Mouse (Mus musculus): ENCODE results near the gene Dok5. TPM values are rescaled to one million over a fixed set of nuclear protein-coding genes. Genes with fewer than 3 reads are reported as not detected.

The Dok5 gene
- total and polyA plus RNA-seq, 3 experiments: not detected

DNA sequence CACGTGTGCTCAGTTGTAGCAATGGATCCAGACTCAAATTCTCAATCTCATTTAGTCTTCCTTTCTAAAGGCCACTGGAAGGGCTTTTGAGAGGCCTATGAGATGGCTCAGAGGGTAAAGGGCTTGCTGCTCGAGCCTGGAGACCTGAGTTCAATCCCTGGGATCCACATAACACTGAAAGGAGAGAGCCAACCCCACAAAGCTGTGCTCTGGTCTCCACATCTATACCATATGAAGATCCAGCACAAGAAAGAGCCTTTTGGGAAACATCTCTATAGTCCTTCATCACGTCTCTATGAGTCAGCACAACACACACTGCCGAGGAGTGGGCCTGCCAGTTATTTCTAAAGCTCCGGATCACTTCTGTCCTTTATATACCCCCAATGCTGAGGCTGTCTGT lies 5.8 kb upstream of the Dok5 start:
- Histone ChIP-seq H3K79me2 (ENCODE audit: control insufficient read depth, insufficient read depth, low read length, poor library complexity) (no peaks in the 10 kb centered on the region), H3K9me3 (replicated peaks; ENCODE audit: insufficient read depth, low read length) (no peaks in the 10 kb centered on the region), H3K9ac (ENCODE audit: control insufficient read depth, low read depth, low read length, poor library complexity, severe bottlenecking) (no peak overlapping the region), H3K4me3 (ENCODE audit: control insufficient read depth in 1 of 2, insufficient read depth in 1 of 2, low read depth in 2 of 2, low read length in 2 of 2) (no peak overlapping the region), H3K27ac (ENCODE audit: control insufficient read depth, low read depth, low read length) (no peak overlapping the region), H3K36me3 (ENCODE audit: control insufficient read depth in 1 of 2, insufficient read depth in 2 of 2, low read length in 2 of 2) (no peaks in the 10 kb centered on the region), H3K4me1 (ENCODE audit: control insufficient read depth in 1 of 2, insufficient read depth in 2 of 2, low read length in 2 of 2) (no peaks in the 10 kb centered on the region), H3K27me3 (ENCODE audit: control insufficient read depth in 1 of 2, insufficient read depth in 2 of 2, low read length in 2 of 2) (no peaks in the 10 kb centered on the region)
- TF ChIP-seq CHD1 (IDR thresholded peaks at IDR 0.05; ENCODE audit: low read depth, low read length): no peak
- TF ChIP-seq TBP (IDR thresholded peaks at IDR 0.05; ENCODE audit: low read depth, low read length): no peak
- TF ChIP-seq MYC (IDR thresholded peaks at IDR 0.05; ENCODE audit: low read depth, low read length): no peak
- no peak for TF ChIP-seq RCOR1 (IDR thresholded peaks at IDR 0.05; ENCODE audit: low read depth, low read length)
- no peak for TF ChIP-seq TCF12 (IDR thresholded peaks at IDR 0.05; ENCODE audit: low read depth, low read length)
- TF ChIP-seq MAX (IDR thresholded peaks at IDR 0.05; ENCODE audit: low read length): no peak
- TF ChIP-seq CTCF (IDR thresholded peaks at IDR 0.05 in 2 of 3, conservative IDR thresholded peaks at IDR 0.05 in 1 of 3; ENCODE audit: control insufficient read depth in 1 of 3, insufficient read depth in 1 of 3, low read depth in 2 of 3, low read length in 3 of 3, poor library complexity in 1 of 3, severe bottlenecking in 1 of 3): no peak
- TF ChIP-seq ZMIZ1 (IDR thresholded peaks at IDR 0.05; ENCODE audit: low read depth, low read length): no peak
- TF ChIP-seq MXI1 (IDR thresholded peaks at IDR 0.05; ENCODE audit: low read depth, low read length): no peak
- no peak for TF ChIP-seq USF1 (IDR thresholded peaks at IDR 0.05; ENCODE audit: low read depth, low read length)
- no peak for TF ChIP-seq NRF1 (IDR thresholded peaks at IDR 0.05; ENCODE audit: insufficient read depth, low read depth, low read length, poor library complexity, severe bottlenecking)
- TF ChIP-seq E2F4 (IDR thresholded peaks at IDR 0.05; ENCODE audit: borderline replicate concordance, low read depth, low read length): no peak
- TF ChIP-seq CHD2 (IDR thresholded peaks at IDR 0.05; ENCODE audit: low read length): no peak
- no peak for TF ChIP-seq POLR2AphosphoS2 (IDR thresholded peaks at IDR 0.05; ENCODE audit: low read length)
- no peak for TF ChIP-seq ZNF384 (IDR thresholded peaks at IDR 0.05; ENCODE audit: low read depth, low read length)
- no peak for DNase-seq (ENCODE audit: low read depth, low spot score)

DNA sequence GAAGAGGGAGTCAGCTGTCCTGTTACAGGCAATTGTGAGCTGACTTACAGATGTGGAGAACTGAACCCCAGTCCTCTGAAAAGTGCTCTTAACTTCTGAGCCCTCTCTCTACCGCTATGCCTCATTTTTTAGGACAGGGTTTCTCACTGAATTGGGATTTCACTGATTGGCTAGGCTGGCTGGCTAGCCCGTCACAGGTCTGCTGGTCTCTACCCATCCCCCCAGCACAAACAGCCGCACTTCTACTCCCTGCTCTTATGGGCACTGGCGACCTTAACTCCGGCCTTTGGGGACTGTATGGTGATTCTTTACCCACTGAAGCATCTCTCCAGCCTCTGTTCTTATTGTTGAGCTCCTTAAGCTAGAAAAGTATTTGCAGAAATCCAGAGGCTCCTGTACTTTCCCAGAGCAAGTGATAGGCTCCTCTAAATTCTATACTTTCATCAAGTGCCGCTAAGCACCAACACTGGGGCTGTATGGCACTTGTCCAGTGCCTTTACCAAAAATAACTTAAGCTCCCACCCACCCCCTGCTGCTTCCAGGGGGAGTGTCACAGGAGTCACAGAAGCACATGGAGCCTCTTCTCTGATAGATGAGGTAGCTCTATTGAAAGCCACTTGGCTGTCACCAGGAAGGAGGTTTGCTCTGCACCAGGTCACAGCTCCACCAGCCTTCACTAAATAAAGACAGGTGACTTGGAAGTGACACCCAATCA lies 4.5 kb upstream of the Dok5 start:
- H3K4me3 ChIP-seq (ENCODE audit: control insufficient read depth in 1 of 2, insufficient read depth in 1 of 2, low read depth in 2 of 2, low read length in 2 of 2): no peak overlapping the region
- H3K9ac ChIP-seq (ENCODE audit: control insufficient read depth, low read depth, low read length, poor library complexity, severe bottlenecking): no peak overlapping the region
- TF ChIP-seq ZKSCAN1 (IDR thresholded peaks at IDR 0.05; ENCODE audit: low read depth, low read length) (no peak), SIN3A (IDR thresholded peaks at IDR 0.05; ENCODE audit: low read length) (no peak), TBP (IDR thresholded peaks at IDR 0.05; ENCODE audit: low read depth, low read length) (no peak), POLR2A (IDR thresholded peaks at IDR 0.05; ENCODE audit: control insufficient read depth in 1 of 2, insufficient read depth in 1 of 2, low read depth in 1 of 2, low read length in 2 of 2, poor library complexity in 1 of 2) (no peak), ZC3H11A (IDR thresholded peaks at IDR 0.05; ENCODE audit: low read depth, low read length) (no peak), TCF12 (IDR thresholded peaks at IDR 0.05; ENCODE audit: low read depth, low read length) (no peak), MXI1 (IDR thresholded peaks at IDR 0.05; ENCODE audit: low read depth, low read length) (no peak), USF2 (IDR thresholded peaks at IDR 0.05; ENCODE audit: borderline replicate concordance in 1 of 2, insufficient read depth in 1 of 2, low read depth in 1 of 2, low read length in 2 of 2) (no peak), RAD21 (IDR thresholded peaks at IDR 0.05; ENCODE audit: low read depth, low read length) (no peak), POLR2AphosphoS5 (IDR thresholded peaks at IDR 0.05; ENCODE audit: borderline replicate concordance, low read depth, low read length) (no peak), BHLHE40 (IDR thresholded peaks at IDR 0.05; ENCODE audit: borderline replicate concordance, low read depth, low read length) (no peak), RCOR1 (IDR thresholded peaks at IDR 0.05; ENCODE audit: low read depth, low read length) (no peak), SMC3 (IDR thresholded peaks at IDR 0.05; ENCODE audit: low read depth, low read length) (no peak), MYB (IDR thresholded peaks at IDR 0.05; ENCODE audit: low read depth, low read length) (no peak)
- no peaks in the 10 kb centered on the region for H3K4me1 ChIP-seq (ENCODE audit: control insufficient read depth in 1 of 2, insufficient read depth in 2 of 2, low read length in 2 of 2)
- no peak overlapping the region for H3K27ac ChIP-seq (ENCODE audit: control insufficient read depth, low read depth, low read length)
- DNase-seq (ENCODE audit: low read depth, low spot score): no peak
- no peaks in the 10 kb centered on the region for H3K79me2 ChIP-seq (ENCODE audit: control insufficient read depth, insufficient read depth, low read length, poor library complexity)
- no peaks in the 10 kb centered on the region for H3K9me3 ChIP-seq (replicated peaks; ENCODE audit: insufficient read depth, low read length)
- no peaks in the 10 kb centered on the region for H3K36me3 ChIP-seq (ENCODE audit: control insufficient read depth in 1 of 2, insufficient read depth in 2 of 2, low read length in 2 of 2)
- no peaks in the 10 kb centered on the region for H3K27me3 ChIP-seq (ENCODE audit: control insufficient read depth in 1 of 2, insufficient read depth in 2 of 2, low read length in 2 of 2)
